In genomic region chr16:10369468-10369934, GRCm38 (mm10) we compare ENCODE assay signal across 7 mouse cellular contexts. TPM values are rescaled to one million over a fixed set of nuclear protein-coding genes. Genes with fewer than 3 reads are reported as not detected.
A peak's percentile ranks its signal among the peaks of the same experiment; 100 is the strongest.
DNase-seq lines count a peak whose midpoint lies in the region; ATAC-seq and TF ChIP-seq lines count a peak whose summit lies in the region.

No protein-coding gene starts in this region.

- DNase-seq in kidney, postnatal 36 days, result no peak
- peak; percentile 9 for DNase-seq in adrenal gland, postnatal 25 days
- DNase-seq in embryonic facial prominence, embryonic 10.5 days (ENCODE audit: low spot score), result no peak
- peak; percentile 74 for DNase-seq in lung, postnatal 10 days
- DNase-seq in liver, postnatal 0 days, result no peak
- no peak for DNase-seq in gastrocnemius, adult 2 months

- no peaks in the 10 kb centered on the region for H3K9me3 ChIP-seq in kidney, embryonic 14.5 days (ENCODE audit: control insufficient read depth, low read length)
- H3K9me3 ChIP-seq in embryonic facial prominence, embryonic 10.5 days, result no peaks in the 10 kb centered on the region
- no peaks in the 10 kb centered on the region for H3K9me3 ChIP-seq in liver, postnatal 0 days (ENCODE audit: low read length)

- intact Hi-C loops in gastrocnemius, adult 2 months (cut with DNase I), result no loop called here

- no peak overlapping the region for H3K4me2 ChIP-seq in kidney, embryonic 14.5 days (replicated peaks; ENCODE audit: low read depth, low read length)
- H3K4me2 ChIP-seq in liver, postnatal 0 days (ENCODE audit: low read depth, low read length), result no peak overlapping the region

- WGBS in kidney, embryonic 14.5 days, result 61% methylated on average over 3 of the region's 3 CpGs
- WGBS in embryonic facial prominence, embryonic 10.5 days, result 67% methylated on average over 3 of the region's 3 CpGs
- WGBS in liver, postnatal 0 days (ENCODE audit: insufficient replicate concordance), result 84% methylated on average over 3 of the region's 3 CpGs

- H3K27me3 ChIP-seq in kidney, embryonic 14.5 days (ENCODE audit: control insufficient read depth, insufficient read depth, low read length), result no peaks in the 10 kb centered on the region
- H3K27me3 ChIP-seq in embryonic facial prominence, embryonic 10.5 days (replicated peaks; ENCODE audit: low read depth, poor library complexity, severe bottlenecking), result no peaks in the 10 kb centered on the region
- H3K27me3 ChIP-seq in liver, postnatal 0 days (ENCODE audit: insufficient read depth, low read length), result no peaks in the 10 kb centered on the region

- H3K36me3 ChIP-seq in kidney, embryonic 14.5 days (ENCODE audit: control insufficient read depth, insufficient read depth, low read length), result no peaks in the 10 kb centered on the region
- no peaks in the 10 kb centered on the region for H3K36me3 ChIP-seq in embryonic facial prominence, embryonic 10.5 days (replicated peaks)
- no peaks in the 10 kb centered on the region for H3K36me3 ChIP-seq in liver, postnatal 0 days (replicated peaks; ENCODE audit: insufficient read depth, low read length)

- H3K9ac ChIP-seq in kidney, embryonic 14.5 days (ENCODE audit: low read depth, low read length), result no peak overlapping the region
- no peak overlapping the region for H3K9ac ChIP-seq in liver, postnatal 0 days (replicated peaks)

- TF ChIP-seq EP300 in liver, postnatal 0 days (IDR thresholded peaks at IDR 0.05; ENCODE audit: low read depth), result no peak

- TF ChIP-seq CTCF in liver, postnatal 0 days (IDR thresholded peaks at IDR 0.05; ENCODE audit: low read depth), result no peak
- TF ChIP-seq CTCF in gastrocnemius, adult 2 months (IDR thresholded peaks at IDR 0.05), result no peak

- H3K4me1 ChIP-seq in kidney, embryonic 14.5 days (ENCODE audit: control insufficient read depth, insufficient read depth, low read length), result peaks cover 17% of the 10 kb centered on the region
- H3K4me1 ChIP-seq in embryonic facial prominence, embryonic 10.5 days, result peaks cover 33% of the 10 kb centered on the region
- H3K4me1 ChIP-seq in liver, postnatal 0 days (ENCODE audit: insufficient read depth), result no peaks in the 10 kb centered on the region

- no peak overlapping the region for H3K4me3 ChIP-seq in kidney, embryonic 14.5 days (ENCODE audit: low read length)
- H3K4me3 ChIP-seq in embryonic facial prominence, embryonic 10.5 days, result no peak overlapping the region
- no peak overlapping the region for H3K4me3 ChIP-seq in liver, postnatal 0 days (ENCODE audit: low read depth, low read length)
- H3K4me3 ChIP-seq in gastrocnemius, adult 2 months, result no peak overlapping the region

- H3K27ac ChIP-seq in kidney, embryonic 14.5 days (ENCODE audit: low read depth, low read length), result peak overlapping the region; percentile 47; the same call in 1 of the 2 replicates
- H3K27ac ChIP-seq in embryonic facial prominence, embryonic 10.5 days (replicated peaks), result peak overlapping the region; percentile 30; the same call in 1 of the 2 replicates
- H3K27ac ChIP-seq in liver, postnatal 0 days (ENCODE audit: low read depth), result no peak overlapping the region
- H3K27ac ChIP-seq in gastrocnemius, adult 2 months, result no peak overlapping the region

- ATAC-seq in kidney, embryonic 14.5 days (ENCODE audit: low FRiP score, low TSS enrichment), result peak; percentile 57; the same call in 1 of the 2 replicates
- ATAC-seq in liver, postnatal 0 days, result no peak

RNA-seq across cellular contexts. Expression of gene Tekt5, which starts 25.8 kb away (rescaled TPM):
- polyA plus RNA-seq in kidney, embryonic 14.5 days (2014; fragmentation: Nextera tagmentation; extraction: Ambion mirVana), result 0.90 and 1.3 TPM in 2 replicates
- not detected in 2 replicates for total RNA-seq in adrenal gland, postnatal 25 days (2021)
- polyA plus RNA-seq in embryonic facial prominence, embryonic 10.5 days (2016; fragmentation: Nextera tagmentation; extraction: Ambion mirVana), result 0.07 TPM in 1 of 2 replicates, not detected in the other
- polyA plus RNA-seq in liver, postnatal 0 days (2015; fragmentation: Nextera tagmentation; extraction: Ambion mirVana), result 0.07 TPM in 1 of 2 replicates, not detected in the other
- total RNA-seq in gastrocnemius, adult 2 months (2021), result not detected

RNA-seq across cellular contexts. Expression of gene Nubp1, which starts 42.2 kb away (rescaled TPM):
- polyA plus RNA-seq in kidney, embryonic 14.5 days (2014; fragmentation: Nextera tagmentation; extraction: Ambion mirVana), result 69.9 and 77.1 TPM in 2 replicates
- total RNA-seq in adrenal gland, postnatal 25 days (2021), result 28.0 and 28.2 TPM in 2 replicates
- polyA plus RNA-seq in embryonic facial prominence, embryonic 10.5 days (2016; fragmentation: Nextera tagmentation; extraction: Ambion mirVana), result 88.3 and 89.9 TPM in 2 replicates
- 24.3 and 25.8 TPM in 2 replicates for polyA plus RNA-seq in liver, postnatal 0 days (2015; fragmentation: Nextera tagmentation; extraction: Ambion mirVana)
- 1 to 10 TPM; 6.2 to 6.3 TPM for total RNA-seq in gastrocnemius, adult 2 months (2021)

RNA-seq across cellular contexts. Expression of gene Emp2, which starts 55.7 kb away (rescaled TPM):
- 9.8 and 14.7 TPM in 2 replicates for polyA plus RNA-seq in kidney, embryonic 14.5 days (2014; fragmentation: Nextera tagmentation; extraction: Ambion mirVana)
- total RNA-seq in adrenal gland, postnatal 25 days (2021), result 4.3 and 4.7 TPM in 2 replicates
- polyA plus RNA-seq in embryonic facial prominence, embryonic 10.5 days (2016; fragmentation: Nextera tagmentation; extraction: Ambion mirVana), result 2.1 and 3.2 TPM in 2 replicates
- polyA plus RNA-seq in liver, postnatal 0 days (2015; fragmentation: Nextera tagmentation; extraction: Ambion mirVana), result 1.2 and 1.5 TPM in 2 replicates
- total RNA-seq in gastrocnemius, adult 2 months (2021), result 1 to 10 TPM; 4.2 to 6.7 TPM

Comparison
In these comparisons a context has a peak if more than half of its experiments do, and no peak if none do; other contexts are left out.
1. H3K27ac ChIP-seq: peak in kidney, embryonic 14.5 days (single experiment) and embryonic facial prominence, embryonic 10.5 days (single experiment); none in liver, postnatal 0 days (single experiment) and gastrocnemius, adult 2 months (single experiment).
2. DNase-seq: peak in adrenal gland, postnatal 25 days (single experiment) and lung, postnatal 10 days (single experiment); none in kidney, postnatal 36 days (0 of 2), embryonic facial prominence, embryonic 10.5 days (single experiment), liver, postnatal 0 days (single experiment) and gastrocnemius, adult 2 months (single experiment).